Mouse (Mus musculus): ENCODE measurements around the gene Slc6a1. TPM values are rescaled to one million over a fixed set of nuclear protein-coding genes. Genes with fewer than 3 reads are reported as not detected.

Slc6a1 gene
- polyA plus RNA-seq, 2 experiments: 0.03 to 0.04 TPM

DNA sequence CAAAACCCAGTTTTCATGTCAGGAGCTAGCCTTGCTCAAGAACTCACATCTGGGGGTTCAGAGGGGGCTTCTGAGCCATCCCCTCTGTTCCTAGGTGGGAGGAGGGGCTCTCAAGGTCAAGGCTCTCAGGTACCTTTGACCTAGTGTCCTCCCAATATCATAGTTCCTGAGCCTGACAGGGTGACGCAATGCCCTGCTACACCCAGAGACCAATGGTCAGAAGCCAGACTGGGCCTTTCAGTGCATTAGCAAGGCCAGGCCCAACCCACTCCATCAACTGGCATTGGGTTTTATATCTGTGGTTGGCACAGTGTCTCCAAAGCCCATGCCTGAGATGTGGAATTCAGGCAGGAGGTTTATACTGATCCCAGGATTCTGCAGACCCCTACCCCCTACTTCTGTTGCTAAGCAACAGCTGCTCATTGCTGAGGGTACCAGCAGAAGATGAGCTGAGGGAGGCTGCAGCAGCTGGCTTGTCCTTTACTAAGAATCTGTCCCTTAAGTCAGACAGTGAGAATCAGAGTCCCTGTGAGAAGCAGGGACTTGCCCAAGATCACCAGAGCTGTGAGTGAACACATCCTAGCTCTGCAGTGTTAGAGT lies 24.6 kb upstream of the Slc6a1 start:
- no peak for ATAC-seq (ENCODE audit: insufficient read depth)
- no peak for TF ChIP-seq CTCF (IDR thresholded peaks at IDR 0.05; ENCODE audit: low read depth)
- no peak for TF ChIP-seq EP300 (IDR thresholded peaks at IDR 0.05; ENCODE audit: low read depth)
- Histone ChIP-seq H3K9ac (replicated peaks) (no peak overlapping the region), H3K4me3 (ENCODE audit: insufficient read depth in 1 of 2, low read depth in 2 of 2, low read length in 2 of 2) (no peak overlapping the region), H3K4me1 (replicated peaks; ENCODE audit: control insufficient read depth in 2 of 2, insufficient read depth in 2 of 2, low read length in 1 of 2) (no peaks in the 10 kb centered on the region), H3K36me3 (replicated peaks; ENCODE audit: control insufficient read depth, insufficient read depth, low read depth) (no peaks in the 10 kb centered on the region), H3K27ac (no peak overlapping the region), H3K9me3 (ENCODE audit: control insufficient read depth, low read length) (no peaks in the 10 kb centered on the region), H3K27me3 (ENCODE audit: control insufficient read depth, insufficient read depth, low read length) (no peaks in the 10 kb centered on the region), H3K4me2 (ENCODE audit: low read depth) (no peak overlapping the region)
- DNase-seq (ENCODE audit: low read depth in 3 of 3, low spot score in 3 of 3): no peak
- 56% methylated on average over 1 of the region's 1 CpGs for WGBS (ENCODE audit: insufficient replicate concordance)

DNA sequence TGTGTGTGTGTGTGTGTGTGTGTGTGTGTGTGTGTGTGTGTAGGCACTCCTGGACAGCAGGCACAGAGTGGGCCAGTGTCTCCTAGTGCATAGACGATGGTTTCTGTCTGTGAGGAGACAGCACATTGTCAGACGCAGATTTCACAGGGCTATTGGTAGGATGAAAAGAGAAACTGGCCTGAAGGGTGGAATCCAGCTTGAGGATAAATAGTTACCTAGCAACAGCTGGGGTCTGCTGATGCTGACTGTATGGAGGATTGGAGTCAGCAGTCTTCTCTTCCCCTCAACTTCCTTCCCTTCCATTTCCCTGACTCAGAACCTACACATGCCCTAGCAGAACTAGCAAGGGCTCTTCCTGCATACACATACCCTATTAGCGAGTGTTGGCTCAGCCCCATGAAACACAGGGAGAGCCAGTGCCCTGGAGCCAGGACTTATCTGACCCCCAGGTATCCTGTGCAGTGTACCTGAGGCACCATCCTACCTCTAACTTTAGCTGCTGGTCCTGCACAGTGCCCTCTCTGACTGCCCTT lies 23.7 kb upstream of the Slc6a1 start:
- TF ChIP-seq EP300 (IDR thresholded peaks at IDR 0.05; ENCODE audit: low read depth) (no peak), CTCF (IDR thresholded peaks at IDR 0.05; ENCODE audit: low read depth) (no peak)
- Histone ChIP-seq H3K4me1 (replicated peaks; ENCODE audit: control insufficient read depth in 2 of 2, insufficient read depth in 2 of 2, low read length in 1 of 2) (no peaks in the 10 kb centered on the region), H3K4me3 (ENCODE audit: insufficient read depth in 1 of 2, low read depth in 2 of 2, low read length in 2 of 2) (no peak overlapping the region), H3K9ac (replicated peaks) (no peak overlapping the region), H3K9me3 (ENCODE audit: control insufficient read depth, low read length) (no peaks in the 10 kb centered on the region), H3K4me2 (ENCODE audit: low read depth) (no peak overlapping the region), H3K27me3 (ENCODE audit: control insufficient read depth, insufficient read depth, low read length) (no peaks in the 10 kb centered on the region), H3K36me3 (replicated peaks; ENCODE audit: control insufficient read depth, insufficient read depth, low read depth) (no peaks in the 10 kb centered on the region), H3K27ac (no peak overlapping the region)
- WGBS (ENCODE audit: insufficient replicate concordance): 25% methylated on average over 3 of the region's 3 CpGs
- DNase-seq (ENCODE audit: low read depth in 3 of 3, low spot score in 3 of 3): no peak
- no peak for ATAC-seq (ENCODE audit: insufficient read depth)

DNA sequence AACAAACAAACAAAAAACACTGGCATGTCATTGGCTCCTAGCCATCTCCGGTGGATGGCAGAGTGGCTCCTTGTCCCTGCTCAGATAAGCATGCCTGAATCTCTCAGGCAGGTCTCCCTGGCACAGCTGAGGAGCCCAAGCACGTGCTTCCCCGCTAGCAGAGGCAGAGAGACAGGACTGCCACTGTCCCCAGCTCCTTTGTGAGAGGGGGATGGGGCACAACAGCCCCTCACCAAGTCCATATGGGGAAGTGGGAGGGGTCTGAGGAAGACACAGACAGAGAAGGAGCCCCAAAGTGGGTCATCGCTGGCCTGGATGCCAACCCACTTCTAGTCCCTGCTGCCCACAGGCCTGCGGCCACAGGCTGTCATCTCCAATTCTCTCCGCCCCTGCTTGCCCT lies 20.8 kb upstream of the Slc6a1 start:
- H3K4me1 ChIP-seq (replicated peaks; ENCODE audit: control insufficient read depth in 2 of 2, insufficient read depth in 2 of 2, low read length in 1 of 2): no peaks in the 10 kb centered on the region
- no peak overlapping the region for H3K4me2 ChIP-seq (ENCODE audit: low read depth)
- WGBS (ENCODE audit: insufficient replicate concordance): 46% methylated on average over 6 of the region's 6 CpGs
- ATAC-seq (ENCODE audit: insufficient read depth) (no peak), DNase-seq (ENCODE audit: low read depth in 3 of 3, low spot score in 3 of 3) (no peak)
- no peak overlapping the region for H3K27ac ChIP-seq
- H3K27me3 ChIP-seq (ENCODE audit: control insufficient read depth, insufficient read depth, low read length): no peaks in the 10 kb centered on the region
- no peak overlapping the region for H3K9ac ChIP-seq (replicated peaks)
- no peaks in the 10 kb centered on the region for H3K36me3 ChIP-seq (replicated peaks; ENCODE audit: control insufficient read depth, insufficient read depth, low read depth)
- no peaks in the 10 kb centered on the region for H3K9me3 ChIP-seq (ENCODE audit: control insufficient read depth, low read length)
- H3K4me3 ChIP-seq (ENCODE audit: insufficient read depth in 1 of 2, low read depth in 2 of 2, low read length in 2 of 2): no peak overlapping the region
- TF ChIP-seq CTCF (IDR thresholded peaks at IDR 0.05; ENCODE audit: low read depth) (no peak), EP300 (IDR thresholded peaks at IDR 0.05; ENCODE audit: low read depth) (no peak)

DNA sequence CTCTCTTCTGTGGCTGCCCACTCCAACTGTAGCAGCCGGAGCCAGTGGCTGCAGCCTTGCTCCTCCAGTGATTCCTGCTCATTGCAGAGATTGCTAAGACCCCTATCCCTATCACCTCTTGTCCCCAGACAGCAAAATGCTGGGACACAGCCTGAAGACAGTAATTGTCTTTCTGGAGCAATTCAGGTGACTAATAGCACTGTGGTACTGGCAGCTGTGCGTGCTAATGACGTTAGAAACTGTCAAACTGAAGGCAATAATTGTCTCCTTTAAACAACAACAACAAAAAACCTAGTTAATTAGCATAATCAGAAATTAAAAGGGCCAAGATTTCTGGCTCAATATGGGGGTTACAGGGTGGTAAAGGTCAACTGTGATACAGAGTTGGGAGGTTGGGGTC lies 18.4 kb upstream of the Slc6a1 start:
- 48% methylated on average over 3 of the region's 3 CpGs for WGBS (ENCODE audit: insufficient replicate concordance)

DNA sequence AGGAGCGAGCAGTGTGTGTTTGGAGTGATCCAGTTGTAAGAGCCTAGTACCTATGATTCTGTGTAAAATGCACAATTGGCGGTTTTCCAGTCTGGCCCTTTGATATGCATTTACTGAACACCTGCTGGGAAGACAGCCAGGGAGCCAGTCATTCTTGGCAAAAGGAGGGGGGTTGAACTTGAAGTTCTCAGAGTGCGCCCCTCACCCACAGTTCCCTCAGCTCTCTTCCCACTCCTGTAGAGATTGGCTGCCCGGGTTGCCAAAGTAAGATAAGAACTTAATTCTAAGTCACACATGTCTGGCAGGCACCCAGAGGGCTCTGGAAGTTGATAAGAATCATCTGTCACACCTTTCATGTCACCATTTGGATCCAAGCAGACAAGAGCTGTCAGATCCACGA lies 18.0 kb upstream of the Slc6a1 start:
- no peak for TF ChIP-seq CTCF (IDR thresholded peaks at IDR 0.05; ENCODE audit: low read depth)
- no peak for TF ChIP-seq EP300 (IDR thresholded peaks at IDR 0.05; ENCODE audit: low read depth)
- no peak overlapping the region for H3K27ac ChIP-seq
- no peaks in the 10 kb centered on the region for H3K9me3 ChIP-seq (ENCODE audit: control insufficient read depth, low read length)
- WGBS (ENCODE audit: insufficient replicate concordance): 37% methylated on average over 5 of the region's 5 CpGs
- DNase-seq (ENCODE audit: low read depth in 3 of 3, low spot score in 3 of 3) (no peak), ATAC-seq (ENCODE audit: insufficient read depth) (no peak)
- no peaks in the 10 kb centered on the region for H3K27me3 ChIP-seq (ENCODE audit: control insufficient read depth, insufficient read depth, low read length)
- no peak overlapping the region for H3K4me3 ChIP-seq (ENCODE audit: insufficient read depth in 1 of 2, low read depth in 2 of 2, low read length in 2 of 2)
- H3K4me2 ChIP-seq (ENCODE audit: low read depth): no peak overlapping the region
- H3K36me3 ChIP-seq (replicated peaks; ENCODE audit: control insufficient read depth, insufficient read depth, low read depth): no peaks in the 10 kb centered on the region
- H3K9ac ChIP-seq (replicated peaks): no peak overlapping the region
- H3K4me1 ChIP-seq (replicated peaks; ENCODE audit: control insufficient read depth in 2 of 2, insufficient read depth in 2 of 2, low read length in 1 of 2): no peaks in the 10 kb centered on the region

More for the DNA sequence above, 18.4 kb upstream of the Slc6a1 start:
- TF ChIP-seq EP300 (IDR thresholded peaks at IDR 0.05; ENCODE audit: low read depth): no peak
- TF ChIP-seq CTCF (IDR thresholded peaks at IDR 0.05; ENCODE audit: low read depth): no peak
- no peak overlapping the region for H3K4me3 ChIP-seq (ENCODE audit: insufficient read depth in 1 of 2, low read depth in 2 of 2, low read length in 2 of 2)
- H3K27ac ChIP-seq: no peak overlapping the region
- H3K27me3 ChIP-seq (ENCODE audit: control insufficient read depth, insufficient read depth, low read length): no peaks in the 10 kb centered on the region
- H3K9me3 ChIP-seq (ENCODE audit: control insufficient read depth, low read length): no peaks in the 10 kb centered on the region
- no peak overlapping the region for H3K9ac ChIP-seq (replicated peaks)
- H3K4me2 ChIP-seq (ENCODE audit: low read depth): no peak overlapping the region
- no peak for ATAC-seq (ENCODE audit: insufficient read depth)
- no peak for DNase-seq (ENCODE audit: low read depth in 3 of 3, low spot score in 3 of 3)
- no peaks in the 10 kb centered on the region for H3K36me3 ChIP-seq (replicated peaks; ENCODE audit: control insufficient read depth, insufficient read depth, low read depth)
- H3K4me1 ChIP-seq (replicated peaks; ENCODE audit: control insufficient read depth in 2 of 2, insufficient read depth in 2 of 2, low read length in 1 of 2): no peaks in the 10 kb centered on the region
